26 mouse cellular contexts compared by ENCODE assay signal in the genomic region with DNA sequence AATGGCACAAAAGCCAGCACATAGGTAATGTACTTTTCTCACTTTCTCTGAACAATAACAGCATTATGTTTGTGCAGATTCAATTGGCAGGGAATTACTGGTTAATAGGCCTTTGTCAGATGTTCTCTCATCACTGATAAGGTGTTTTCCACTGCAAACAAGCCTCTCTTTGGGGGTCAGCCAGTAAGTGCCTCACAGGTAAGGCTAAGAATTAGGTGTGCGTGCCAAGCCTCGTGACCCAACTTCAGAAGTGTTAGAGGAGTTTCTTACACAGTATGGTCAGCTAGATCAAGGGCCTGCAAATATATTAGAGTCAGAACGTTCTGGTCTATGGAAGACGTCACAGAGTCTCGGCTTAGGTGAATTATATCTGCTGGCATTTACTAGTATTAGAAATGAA. TPM values are rescaled to one million over a fixed set of nuclear protein-coding genes. Genes with fewer than 3 reads are reported as not detected.
A peak's percentile ranks its signal among the peaks of the same experiment; 100 is the strongest.
DNase-seq lines count a peak whose midpoint lies in the region; ATAC-seq and TF ChIP-seq lines count a peak whose summit lies in the region.
"Had no signal": no experiment of that assay in that cellular context is flagged by ENCODE, and none has a peak within 500 bp of the region (broad histone marks: within the 10 kb centered on the region; RNA-seq: fewer than 3 reads in every experiment).

No protein-coding gene starts in this region.

- intact Hi-C loops in gastrocnemius, adult 2 months (cut with DNase I): no loop called here

- no peaks in the 10 kb centered on the region for H3K9me3 ChIP-seq in liver, postnatal 0 days (ENCODE audit: low read length)
- H3K9me3 ChIP-seq in liver, embryonic 12.5 days (replicated peaks): no peaks in the 10 kb centered on the region
- H3K9me3 ChIP-seq: embryonic facial prominence, embryonic 12.5 days; embryonic facial prominence, embryonic 15.5 days; heart, embryonic 10.5 days; heart, embryonic 15.5 days; hindbrain, embryonic 10.5 days; hindbrain, embryonic 13.5 days had no signal

- no peak for ATAC-seq in liver, postnatal 0 days
- ATAC-seq in liver, embryonic 12.5 days: no peak
- ATAC-seq: forebrain, embryonic 14.5 days; forebrain, postnatal 0 days; hindbrain, embryonic 16.5 days; Patski had no signal

- no peak for TF ChIP-seq EP300 in liver, postnatal 0 days (IDR thresholded peaks at IDR 0.05; ENCODE audit: low read depth)

- peak overlapping the region; percentile 63; the same call in 1 of the 2 replicates for H3K4me2 ChIP-seq in liver, postnatal 0 days (ENCODE audit: low read depth, low read length)
- H3K4me2 ChIP-seq in liver, embryonic 12.5 days: no peak overlapping the region
- H3K4me2 ChIP-seq: embryonic facial prominence, embryonic 12.5 days; embryonic facial prominence, embryonic 15.5 days; hindbrain, embryonic 13.5 days had no signal

- DNase-seq in gastrocnemius, adult 2 months: no peak
- no peak for DNase-seq in gastrocnemius, postnatal 10 days
- DNase-seq in liver, postnatal 0 days: no peak
- peak; percentile 29 for DNase-seq in lung, postnatal 25 days (ENCODE audit: low spot score)
- DNase-seq in lung, adult 2 months: no peak
- DNase-seq: adrenal gland, postnatal 10 days; adrenal gland, postnatal 36 days; cerebellum, adult 11 months; cerebellum, adult 2 months; cerebellum, adult 9-11 months; cerebellum, postnatal 25 days; forebrain, postnatal 0 days; gastrocnemius, postnatal 36 days; heart, adult 2 months; heart, postnatal 10 days; heart, postnatal 36 days had no signal

- no peak for TF ChIP-seq POLR2A in lung, adult 2 months (IDR thresholded peaks at IDR 0.05; ENCODE audit: borderline replicate concordance, extremely low read depth, low read depth, low read length)

- H3K27me3 ChIP-seq in liver, postnatal 0 days (ENCODE audit: insufficient read depth, low read length): no peaks in the 10 kb centered on the region
- no peaks in the 10 kb centered on the region for H3K27me3 ChIP-seq in liver, embryonic 12.5 days (replicated peaks)
- H3K27me3 ChIP-seq: embryonic facial prominence, embryonic 12.5 days; embryonic facial prominence, embryonic 15.5 days; heart, embryonic 15.5 days; hindbrain, embryonic 13.5 days had no signal

- H3K4me1 ChIP-seq in liver, postnatal 0 days (ENCODE audit: insufficient read depth): peaks cover 3% of the 10 kb centered on the region; the same call in 1 of the 2 replicates
- no peaks in the 10 kb centered on the region for H3K4me1 ChIP-seq in liver, embryonic 12.5 days
- no peaks in the 10 kb centered on the region; the same call in 1 of the 2 replicates for H3K4me1 ChIP-seq in lung, adult 2 months (ENCODE audit: control insufficient read depth, insufficient read depth, low read length)
- H3K4me1 ChIP-seq: embryonic facial prominence, embryonic 12.5 days; heart, embryonic 10.5 days had no signal

- no peak overlapping the region for H3K27ac ChIP-seq in gastrocnemius, adult 2 months
- H3K27ac ChIP-seq in liver, postnatal 0 days (ENCODE audit: low read depth): no peak overlapping the region
- no peak overlapping the region for H3K27ac ChIP-seq in liver, embryonic 12.5 days
- H3K27ac ChIP-seq: embryonic facial prominence, embryonic 12.5 days; embryonic facial prominence, embryonic 15.5 days; heart, adult 2 months; heart, embryonic 10.5 days; heart, embryonic 15.5 days; hindbrain, embryonic 10.5 days; hindbrain, embryonic 13.5 days had no signal

- TF ChIP-seq CTCF in gastrocnemius, adult 2 months (IDR thresholded peaks at IDR 0.05): no peak
- no peak for TF ChIP-seq CTCF in liver, postnatal 0 days (IDR thresholded peaks at IDR 0.05; ENCODE audit: low read depth)
- no peak for TF ChIP-seq CTCF in lung, adult 2 months (IDR thresholded peaks at IDR 0.05; ENCODE audit: insufficient read depth, low read length)

- 0 out of 2 replicates have a peak overlapping the region, but pooled peaks have one; percentile 83 for H3K4me3 ChIP-seq in gastrocnemius, adult 2 months
- H3K4me3 ChIP-seq in liver, postnatal 0 days (ENCODE audit: low read depth, low read length): no peak overlapping the region
- no peak overlapping the region for H3K4me3 ChIP-seq in liver, embryonic 12.5 days
- no peak overlapping the region for H3K4me3 ChIP-seq in lung, adult 2 months (replicated peaks; ENCODE audit: extremely low read depth, low read depth, low read length)
- H3K4me3 ChIP-seq: embryonic facial prominence, embryonic 12.5 days; embryonic facial prominence, embryonic 15.5 days; heart, embryonic 10.5 days; heart, embryonic 15.5 days; hindbrain, embryonic 10.5 days; hindbrain, embryonic 13.5 days had no signal

- 74% methylated on average over 5 of the region's 5 CpGs for WGBS in liver, postnatal 0 days (ENCODE audit: insufficient replicate concordance)
- 82% methylated on average over 5 of the region's 5 CpGs for WGBS in liver, embryonic 12.5 days (ENCODE audit: insufficient replicate concordance)
- WGBS in lung, adult 2 months: 68% methylated on average over 5 of the region's 5 CpGs

- no peak overlapping the region for H3K9ac ChIP-seq in liver, postnatal 0 days (replicated peaks)
- H3K9ac ChIP-seq in liver, embryonic 12.5 days: no peak overlapping the region
- H3K9ac ChIP-seq: embryonic facial prominence, embryonic 12.5 days; embryonic facial prominence, embryonic 15.5 days; forebrain, postnatal 0 days; heart, embryonic 15.5 days; hindbrain, embryonic 13.5 days had no signal

- peaks cover 22% of the 10 kb centered on the region for H3K36me3 ChIP-seq in liver, postnatal 0 days (replicated peaks; ENCODE audit: insufficient read depth, low read length)
- H3K36me3 ChIP-seq in liver, embryonic 12.5 days: peaks cover 28% of the 10 kb centered on the region

RNA-seq across cellular contexts. Expression of a gene that starts 2.3 kb away (rescaled TPM):
- total RNA-seq in gastrocnemius, adult 2 months (2021): 10 to 100 TPM; 63.3 to 74.6 TPM
- total RNA-seq in gastrocnemius, postnatal 10 days (2021): 10 to 100 TPM; 92.1 to 97.4 TPM
- 208 and 213 TPM in 2 replicates for polyA plus RNA-seq in liver, postnatal 0 days (2015; fragmentation: Nextera tagmentation; extraction: Ambion mirVana)
- 46.5 and 48.6 TPM in 2 replicates for polyA plus RNA-seq in liver, embryonic 12.5 days (2016; fragmentation: Nextera tagmentation; extraction: Ambion mirVana)
- 68.0 and 85.8 TPM in 2 replicates for polyA plus RNA-seq in lung, adult 2 months (2012; rRNA removed)
